Mouse (Mus musculus) lung, embryonic 14.5 days (tissue): Measurements from ENCODE around the gene Slc22a17. TPM values are rescaled to one million over a fixed set of nuclear protein-coding genes. Genes with fewer than 3 reads are reported as not detected.
A peak's percentile ranks its signal among the peaks of the same experiment; 100 is the strongest.
"Not testable (repeated sequence)": the region's sequence is repeated elsewhere in the genome, so short reads cannot be mapped to it uniquely, and the experiment has no call there.

ENCODE experiments used
- ATAC-seq: fragments of 200-750 bp; cut with Nextera tagmentation; 2 replicates; pipeline ENCODE4 v1.8.0; 2017; ENCODE audit warnings: mild to moderate bottlenecking, moderate TSS enrichment, moderate library complexity; ENCODE audit not compliant: insufficient read depth
- DNase-seq: peaks from one replicate; pipeline ENCODE4 v3.0.0-alpha.2; 2015
- H3K27ac ChIP-seq: fragments of 300-500 bp; sonication (generic); 2 replicates; pipeline ENCODE4 v1.5.1; 2014; ENCODE audit warnings: low read depth, mild to moderate bottlenecking, moderate library complexity
- H3K27me3 ChIP-seq: fragments of 300-500 bp; sonication (generic); 2 replicates; pipeline ENCODE4 v1.6.1; 2014; ENCODE audit warnings: low read length, control low read depth; ENCODE audit not compliant: insufficient read depth
- H3K36me3 ChIP-seq: fragments of 300-500 bp; sonication (generic); 2 replicates; pipeline ENCODE4 v1.6.1; 2014; ENCODE audit warnings: control low read depth; ENCODE audit not compliant: insufficient read depth
- H3K4me1 ChIP-seq: fragments of 300-500 bp; sonication (generic); 2 replicates; pipeline ENCODE4 v1.6.1; 2014; ENCODE audit warnings: antibody characterized with exemption, control low read depth; ENCODE audit not compliant: insufficient read depth
- H3K4me2 ChIP-seq: fragments of 300-500 bp; sonication (generic); 2 replicates; pipeline ENCODE4 v1.6.1; 2014; ENCODE audit warnings: mild to moderate bottlenecking
- H3K4me3 ChIP-seq: fragments of 300-500 bp; sonication (generic); 2 replicates; pipeline ENCODE4 v1.5.1; 2014; ENCODE audit warnings: low read depth, low read length
- H3K9ac ChIP-seq: fragments of 300-500 bp; sonication (generic); 2 replicates; pipeline ENCODE4 v1.6.1; 2014
- H3K9me3 ChIP-seq: fragments of 300-500 bp; sonication (generic); 2 replicates; pipeline ENCODE4 v1.6.1; 2016; ENCODE audit warnings: low read depth, low read length, control low read depth
- CTCF ChIP-seq: IDR thresholded peaks from 2 replicates; pipeline ENCODE4 v1.5.1; 2016; ENCODE audit warnings: antibody characterized with exemption, low read depth
- whole genome bisulfite sequencing: fragments of 180-500 bp; shearing (Covaris S2); extraction: QIAGEN DNeasy Blood & Tissue Kit; methylation state at CpG from one replicate; pipeline ENCODE4 v1.1.7; 2014; 5-methylcytosine and 5-hydroxymethylcytosine counted together
- polyA plus RNA-seq: library from polyadenylated mRNA; unstranded; fragments of >200 nt; fragmentation: Nextera tagmentation; extraction: Ambion mirVana; gene quantifications from 2 replicates; pipeline ENCODE4 v1.2.1, GENCODE M21; 2014

Slc22a17 gene
- 27.0 and 29.2 TPM in 2 replicates for polyA plus RNA-seq

GRCm38 (mm10) chr14:54912886-54913285, at the start of gene Slc22a17:
Slc22a17 (minus strand) TSS chr14:54913132.
- peak within 1 kb of the TSS; percentile 99 for H3K4me2 ChIP-seq
- peak within 1 kb of the TSS; percentile 93 for H3K9ac ChIP-seq
- peak within 1 kb of the TSS; percentile 88 for H3K4me3 ChIP-seq
- H3K9me3 ChIP-seq = no peaks in the 10 kb centered on the region
- peak within 1 kb of the TSS; percentile 82 for H3K27ac ChIP-seq
- DNase-seq (peak; percentile 91), ATAC-seq (peak; percentile 93)
- no peak; the same call in 1 of the 2 replicates for TF ChIP-seq CTCF
- no peaks in the 10 kb centered on the region for H3K4me1 ChIP-seq
- WGBS = under 1% methylated on average over 22 of the region's 28 CpGs
- no peaks in the 10 kb centered on the region; the same call in 1 of the 2 replicates for H3K27me3 ChIP-seq
- H3K36me3 ChIP-seq = peaks cover 34% of the 10 kb centered on the region

- no peaks in the 10 kb centered on the region for H3K4me1 ChIP-seq
- peak overlapping the region; percentile 16; the same call in 1 of the 2 replicates for H3K9ac ChIP-seq
- TF ChIP-seq CTCF = no peak
- no peaks in the 10 kb centered on the region for H3K9me3 ChIP-seq
- ATAC-seq (no peak), DNase-seq (no peak)
- no peaks in the 10 kb centered on the region for H3K27me3 ChIP-seq
- 78% methylated on average over 7 of the region's 7 CpGs for WGBS
- no peak overlapping the region for H3K4me3 ChIP-seq
- H3K27ac ChIP-seq = no peak overlapping the region
- no peaks in the 10 kb centered on the region for H3K36me3 ChIP-seq
- H3K4me2 ChIP-seq = no peak overlapping the region
Observed at GRCm38 (mm10) chr14:54962714-54963113, 49.8 kb upstream of the Slc22a17 start.

GRCm38 (mm10) chr14:54961487-54961886, 48.6 kb upstream of the Slc22a17 start:
- no peak overlapping the region for H3K9ac ChIP-seq
- no peak overlapping the region for H3K4me2 ChIP-seq
- H3K36me3 ChIP-seq = no peaks in the 10 kb centered on the region
- H3K27ac ChIP-seq = no peak overlapping the region
- 66% methylated on average over 5 of the region's 5 CpGs for WGBS
- no peaks in the 10 kb centered on the region for H3K9me3 ChIP-seq
- H3K27me3 ChIP-seq = no peaks in the 10 kb centered on the region
- H3K4me3 ChIP-seq = no peak overlapping the region
- H3K4me1 ChIP-seq = no peaks in the 10 kb centered on the region
- no peak for ATAC-seq
- DNase-seq = no peak
- no peak for TF ChIP-seq CTCF

GRCm38 (mm10) chr14:54960769-54961168, 47.8 kb upstream of the Slc22a17 start:
- ATAC-seq (no peak), DNase-seq (no peak)
- Histone ChIP-seq H3K27ac (no peak overlapping the region), H3K4me1 (no peaks in the 10 kb centered on the region), H3K27me3 (no peaks in the 10 kb centered on the region), H3K9ac (no peak overlapping the region), H3K9me3 (no peaks in the 10 kb centered on the region), H3K36me3 (no peaks in the 10 kb centered on the region), H3K4me3 (no peak overlapping the region), H3K4me2 (no peak overlapping the region)
- WGBS = 60% methylated on average over 10 of the region's 10 CpGs
- no peak for TF ChIP-seq CTCF

- not testable (repeated sequence) for ATAC-seq, H3K4me3 ChIP-seq, H3K9me3 ChIP-seq, H3K27ac ChIP-seq, H3K4me2 ChIP-seq, H3K4me1 ChIP-seq, H3K9ac ChIP-seq, H3K27me3 ChIP-seq, H3K36me3 ChIP-seq, DNase-seq
- 87% methylated on average over 12 of the region's 12 CpGs for WGBS
Observed at GRCm38 (mm10) chr14:54959853-54960613, 47.1 kb upstream of the Slc22a17 start.

GRCm38 (mm10) chr14:54959197-54959596, 46.3 kb upstream of the Slc22a17 start:
- Histone ChIP-seq H3K4me1 (no peaks in the 10 kb centered on the region), H3K4me3 (no peak overlapping the region), H3K9ac (no peak overlapping the region), H3K27ac (no peak overlapping the region), H3K4me2 (no peak overlapping the region), H3K9me3 (no peaks in the 10 kb centered on the region), H3K27me3 (no peaks in the 10 kb centered on the region), H3K36me3 (no peaks in the 10 kb centered on the region)
- 82% methylated on average over 3 of the region's 3 CpGs for whole genome bisulfite sequencing
- DNase-seq = no peak
- no peak for ATAC-seq
- no peak for TF ChIP-seq CTCF

- Histone ChIP-seq H3K9me3 (no peaks in the 10 kb centered on the region), H3K4me2 (no peak overlapping the region), H3K27ac (no peak overlapping the region), H3K9ac (no peak overlapping the region), H3K36me3 (no peaks in the 10 kb centered on the region), H3K4me3 (no peak overlapping the region), H3K4me1 (no peaks in the 10 kb centered on the region), H3K27me3 (no peaks in the 10 kb centered on the region)
- no peak for ATAC-seq
- no peak for TF ChIP-seq CTCF
- 68% methylated on average over 4 of the region's 4 CpGs for WGBS
- no peak for DNase-seq
Observed at GRCm38 (mm10) chr14:54958503-54958902, 45.6 kb upstream of the Slc22a17 start.
